Mouse (Mus musculus) CD4-positive naive resting alpha-beta T cell, adult 76 days (primary cell): ENCODE data around the gene Nelfb. TPM values are rescaled to one million over a fixed set of nuclear protein-coding genes. Genes with fewer than 3 reads are reported as not detected.

Experiments used
- total RNA-seq: library from RNA; stranded (reverse); gene quantifications from one replicate; pipeline ENCODE4 v1.2.4, GENCODE M21; 2023

Gene Nelfb
- 53.8 TPM for total RNA-seq

GRCm38 (mm10) chr2:25211121-25211670, at the start of gene Nelfb:
TSS of gene Nelfb (minus strand) at chr2:25211489.

GRCm38 (mm10) chr2:25255284-25255779, 44.0 kb upstream of the Nelfb start, which contains the start of gene Tmem203:
TSS of gene Tmem203 (plus strand) at chr2:25255439.

GRCm38 (mm10) chr2:25246183-25247072, 35.1 kb upstream of the Nelfb start, which contains the start of gene AL732309.1:
TSS of gene AL732309.1 (minus strand) at chr2:25246863.

GRCm38 (mm10) chr2:25242101-25242506, 30.8 kb upstream of the Nelfb start, which contains the start of the genes Rnf208 and Cysrt1:
TSS of gene Rnf208 (plus strand) at chr2:25242255.
TSS of gene Cysrt1 (minus strand) at chr2:25242452.

GRCm38 (mm10) chr2:25236614-25237013, 25.3 kb upstream of the Nelfb start, which contains the start of gene Rnf224:
TSS of gene Rnf224 (minus strand) at chr2:25236787.

GRCm38 (mm10) chr2:25234050-25234449, 22.8 kb upstream of the Nelfb start, which contains the start of gene Slc34a3:
TSS of gene Slc34a3 (minus strand) at chr2:25234364.

GRCm38 (mm10) chr2:25224492-25224765, 13.1 kb upstream of the Nelfb start, which contains the start of gene Tubb4b:
TSS of gene Tubb4b (minus strand) at chr2:25224702.

GRCm38 (mm10) chr2:25218445-25218844, 7.2 kb upstream of the Nelfb start, which contains the start of gene Fam166a:
TSS of gene Fam166a (plus strand) at chr2:25218745.

GRCm38 (mm10) chr2:25214444-25214843, 3.2 kb upstream of the Nelfb start, which contains the start of gene Stpg3:
TSS of gene Stpg3 (minus strand) at chr2:25214637.

GRCm38 (mm10) chr2:25196172-25196954, 14.9 kb downstream of the Nelfb start, which contains the start of gene Tor4a:
TSS of gene Tor4a (minus strand) at chr2:25196886.

GRCm38 (mm10) chr2:25180478-25180903, 30.8 kb downstream of the Nelfb start, which contains the start of gene Nrarp:
TSS of gene Nrarp (plus strand) at chr2:25180758.

Other genes with a start within 250 kb of the Nelfb start
- 14.7 TPM for gene Dph7, start 249.1 kb downstream of the Nelfb start, total RNA-seq
- gene Mrpl41, start 236.4 kb downstream of the Nelfb start, total RNA-seq: 23.9 TPM
- gene Pnpla7, start 235.5 kb downstream of the Nelfb start, total RNA-seq: 153 TPM
- 29.2 TPM for gene Nsmf, start 157.1 kb downstream of the Nelfb start, total RNA-seq
- not detected for gene Entpd8, start 131.2 kb downstream of the Nelfb start, total RNA-seq
- gene Noxa1, start 116.3 kb downstream of the Nelfb start, total RNA-seq: not detected
- gene Nrarp, start 30.7 kb downstream of the Nelfb start, total RNA-seq: 7.0 TPM
- gene Tor4a, start 14.6 kb downstream of the Nelfb start, total RNA-seq: 14.4 TPM
- not detected for gene Stpg3, start 3.1 kb upstream of the Nelfb start, total RNA-seq
- gene Fam166a, start 7.3 kb upstream of the Nelfb start, total RNA-seq: not detected
- gene Tubb4b, start 13.2 kb upstream of the Nelfb start, total RNA-seq: 103 TPM
- not detected for gene Slc34a3, start 22.9 kb upstream of the Nelfb start, total RNA-seq
- not detected for gene Rnf224, start 25.3 kb upstream of the Nelfb start, total RNA-seq
- 0.50 TPM for gene Rnf208, start 30.8 kb upstream of the Nelfb start, total RNA-seq
- gene Cysrt1, start 31.0 kb upstream of the Nelfb start, total RNA-seq: not detected
- gene AL732309.1, start 35.4 kb upstream of the Nelfb start, total RNA-seq: 12.5 TPM
- 19.2 TPM for gene Tmem203, start 44.0 kb upstream of the Nelfb start, total RNA-seq
- 19.1 TPM for gene Tprn, start 51.1 kb upstream of the Nelfb start, total RNA-seq
- 29.1 TPM for gene Ssna1, start 60.9 kb upstream of the Nelfb start, total RNA-seq
- 100 TPM for gene Anapc2, start 61.0 kb upstream of the Nelfb start, total RNA-seq
- not detected for gene Tmem210, start 76.7 kb upstream of the Nelfb start, total RNA-seq
- not detected for gene Lrrc26, start 78.4 kb upstream of the Nelfb start, total RNA-seq
- not detected for gene Grin1, start 107.7 kb upstream of the Nelfb start, total RNA-seq
- 44.3 TPM for gene Man1b1, start 120.8 kb upstream of the Nelfb start, total RNA-seq
- gene Dpp7, start 144.9 kb upstream of the Nelfb start, total RNA-seq: 16.8 TPM
- gene Uap1l1, start 154.2 kb upstream of the Nelfb start, total RNA-seq: 5.7 TPM
- 1.1 TPM for gene Sapcd2, start 160.8 kb upstream of the Nelfb start, total RNA-seq
- gene Entpd2, start 184.4 kb upstream of the Nelfb start, total RNA-seq: not detected
- gene Npdc1, start 187.9 kb upstream of the Nelfb start, total RNA-seq: 2.2 TPM
- 0.67 TPM for gene Fut7, start 211.8 kb upstream of the Nelfb start, total RNA-seq
- 67.3 TPM for gene Abca2, start 217.2 kb upstream of the Nelfb start, total RNA-seq
- gene Clic3, start 245.3 kb upstream of the Nelfb start, total RNA-seq: not detected
- 74.0 TPM for gene Paxx, start 249.6 kb upstream of the Nelfb start, total RNA-seq